Mouse (Mus musculus): ENCODE data around the gene Id3.

- TF ChIP-seq ZC3H11A (IDR thresholded peaks at IDR 0.05; ENCODE audit: borderline replicate concordance, low read depth, low read length) (no peak), MAFK (IDR thresholded peaks at IDR 0.05; ENCODE audit: insufficient read depth, low read depth, low read length) (no peak), HCFC1 (IDR thresholded peaks at IDR 0.05; ENCODE audit: borderline replicate concordance, insufficient read depth, low read length) (no peak), ZNF384 (IDR thresholded peaks at IDR 0.05; ENCODE audit: low read depth, low read length) (no peak), CHD2 (IDR thresholded peaks at IDR 0.05; ENCODE audit: low read depth, low read length) (no peak)
Observed at GRCm38 (mm10) chr4:136149045-136149379, 5.7 kb downstream of the Id3 start.

Measured in ES-E14 (cell line).